Mouse (Mus musculus) left cerebral cortex, postnatal 25 days (tissue): ENCODE results near the gene Adh1. TPM values are rescaled to one million over a fixed set of nuclear protein-coding genes. Genes with fewer than 3 reads are reported as not detected.

Experiments used
- DNase-seq, 2 experiments: peaks; one replicate each; pipeline ENCODE4 v3.0.0; 2022; ENCODE audit warnings: low spot score in 2 of 2, mixed read lengths in 1 of 2
- intact Hi-C: fragments of 180-260 bp; cut with DNase I; formaldehyde crosslinking; loops from one replicate; pipeline ENCODE4 v1.15.1; 2025
- total RNA-seq, 2 experiments: library from RNA; stranded (reverse); gene quantifications; 2 replicates each; pipeline ENCODE4 v1.2.3; 2021

The Adh1 gene
- total RNA-seq, 2 experiments from 2014 or later, result 0.60 to 0.62 TPM

DNA sequence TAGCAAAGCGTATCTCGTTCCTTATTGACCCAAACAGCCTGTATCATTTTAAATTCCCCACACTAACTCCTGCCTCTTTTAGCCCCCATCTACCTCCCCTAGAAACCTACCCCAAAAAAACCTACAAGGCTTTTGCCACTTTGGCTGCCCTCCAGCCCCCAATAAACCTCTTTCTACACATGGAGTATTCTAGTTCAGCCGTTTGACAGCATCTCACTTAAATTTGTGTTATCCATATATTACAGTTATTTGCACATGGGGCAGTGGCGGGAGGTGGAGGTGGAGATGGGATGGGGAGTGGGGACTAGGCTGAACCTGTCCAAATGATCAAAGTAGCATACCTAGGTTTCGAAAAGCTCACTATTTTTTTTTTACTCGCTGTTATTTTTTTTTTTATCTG, 64.7 kb downstream of the Adh1 start:
- intact Hi-C loops, result no loop called here

GRCm38 (mm10) chr3:138333910-138334309, 73.1 kb downstream of the Adh1 start:
- intact Hi-C loops, result no loop called here

More for the DNA sequence above, 64.7 kb downstream of the Adh1 start:
- no peak for DNase-seq

DNA sequence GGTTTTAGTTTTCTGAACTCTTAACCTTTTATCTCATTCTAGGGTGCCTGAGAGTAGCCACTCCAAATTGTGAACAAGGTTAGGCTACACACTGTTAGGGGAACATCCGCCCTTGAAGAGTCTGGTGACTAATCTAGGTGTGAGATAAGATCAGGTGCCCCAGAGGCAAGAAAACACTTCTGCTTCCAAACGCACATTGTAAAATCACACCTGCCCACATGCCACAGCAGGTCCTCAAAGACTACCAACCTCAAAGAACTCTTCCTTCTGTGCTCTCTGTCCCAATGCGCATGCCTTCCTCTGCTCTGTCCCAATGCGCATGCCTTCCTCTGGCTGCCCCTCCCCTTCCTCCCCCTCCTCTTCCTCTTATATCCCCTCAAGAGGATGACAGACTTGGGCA, 73.5 kb downstream of the Adh1 start:
- intact Hi-C loops, result no loop called here
- no peak for DNase-seq

More at GRCm38 (mm10) chr3:138333910-138334309, 73.1 kb downstream of the Adh1 start:
- DNase-seq, result no peak

DNA sequence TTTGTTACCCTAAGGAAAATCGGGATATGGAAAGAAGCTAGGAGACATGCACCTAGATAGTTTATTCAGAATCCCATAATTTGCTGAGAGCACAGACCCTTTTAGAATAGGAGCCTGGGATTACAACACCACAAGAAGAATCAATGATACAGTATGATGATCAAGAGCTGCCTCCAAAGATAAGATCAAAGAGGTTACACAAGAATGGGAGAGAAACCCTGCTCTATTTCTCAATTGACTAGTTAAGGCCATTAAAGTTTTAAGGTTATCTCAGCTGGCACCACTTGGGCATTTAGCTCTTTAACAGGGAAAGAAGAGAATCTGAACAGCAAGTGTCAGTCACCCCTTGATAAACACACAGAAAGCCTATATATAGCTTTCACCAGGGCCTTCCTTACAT, 74.8 kb downstream of the Adh1 start:
- no peak for DNase-seq
- intact Hi-C loops, result no loop called here

DNA sequence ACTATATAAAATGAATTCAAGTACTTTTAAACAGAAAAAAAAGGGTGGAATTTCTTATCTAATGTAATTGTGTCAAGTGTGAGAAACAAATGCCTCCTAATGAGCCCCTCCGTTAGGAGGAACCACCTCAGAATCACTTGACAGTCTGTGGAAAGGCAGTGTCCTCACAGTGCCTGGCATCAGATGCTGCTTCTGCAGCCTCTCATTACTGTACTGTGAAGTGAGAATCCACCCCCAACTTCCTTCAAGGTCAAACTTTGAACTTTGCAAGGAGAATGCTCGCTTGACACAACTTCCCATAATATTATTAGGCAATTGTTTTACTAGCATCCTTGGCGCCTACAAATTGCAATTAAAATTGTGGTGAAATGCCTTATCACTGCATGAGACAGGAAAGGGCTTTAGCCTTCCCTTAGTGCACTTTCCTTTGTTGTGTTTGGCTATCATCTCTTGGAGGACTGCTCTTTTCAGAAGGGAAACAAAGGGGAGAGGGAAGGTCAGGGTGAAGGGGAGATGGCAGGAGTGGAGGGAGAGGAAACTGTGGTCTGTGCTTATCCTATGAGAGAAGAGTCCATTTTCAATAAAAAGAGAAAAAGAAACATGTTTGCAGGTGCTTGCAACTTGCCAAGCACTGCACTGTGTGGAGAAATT, 75.4 kb downstream of the Adh1 start:
- no peak for DNase-seq
- intact Hi-C loops, result no loop called here

Other genes with a start within 250 kb of the Adh1 start
- gene 1110002E22Rik, start 195.9 kb upstream of the Adh1 start, total RNA-seq, result 1 to 10 TPM; 2.6 to 2.7 TPM
- under 1 TPM in 1 of 2 experiments, not detected in 1; 0.21 TPM for gene Gm5105, start 193.6 kb upstream of the Adh1 start, total RNA-seq
- 1 to 10 TPM; 5.8 to 7.3 TPM for gene Trmt10a, start 117.5 kb upstream of the Adh1 start, total RNA-seq
- 1 to 10 TPM; 6.0 to 6.2 TPM for gene Mttp, start 116.0 kb upstream of the Adh1 start, total RNA-seq
- not detected for gene 4930579F01Rik, start 67.2 kb upstream of the Adh1 start, total RNA-seq
- not detected for gene Adh7, start 43.2 kb upstream of the Adh1 start, total RNA-seq
- not detected for gene Adh6a, start 52.3 kb downstream of the Adh1 start, total RNA-seq
- not detected for gene Adh6b, start 80.8 kb downstream of the Adh1 start, total RNA-seq
- not detected for gene Adh4, start 154.5 kb downstream of the Adh1 start, total RNA-seq
- gene Adh5, start 182.1 kb downstream of the Adh1 start, total RNA-seq, result 10 to 100 TPM; 59.2 to 60.8 TPM
- gene Metap1, start 228.5 kb downstream of the Adh1 start, total RNA-seq, result 10 to 100 TPM; 40.5 to 43.8 TPM